Mouse (Mus musculus) right cerebral cortex, postnatal 4 days (tissue): ENCODE data around the gene Casc3.
"Not testable (repeated sequence)": the region's sequence is repeated elsewhere in the genome, so short reads cannot be mapped to it uniquely, and the experiment has no call there.

Experiments used
- DNase-seq: peaks from one replicate; pipeline ENCODE4 v3.0.0-alpha.2; 2022

The Casc3 gene

DNA sequence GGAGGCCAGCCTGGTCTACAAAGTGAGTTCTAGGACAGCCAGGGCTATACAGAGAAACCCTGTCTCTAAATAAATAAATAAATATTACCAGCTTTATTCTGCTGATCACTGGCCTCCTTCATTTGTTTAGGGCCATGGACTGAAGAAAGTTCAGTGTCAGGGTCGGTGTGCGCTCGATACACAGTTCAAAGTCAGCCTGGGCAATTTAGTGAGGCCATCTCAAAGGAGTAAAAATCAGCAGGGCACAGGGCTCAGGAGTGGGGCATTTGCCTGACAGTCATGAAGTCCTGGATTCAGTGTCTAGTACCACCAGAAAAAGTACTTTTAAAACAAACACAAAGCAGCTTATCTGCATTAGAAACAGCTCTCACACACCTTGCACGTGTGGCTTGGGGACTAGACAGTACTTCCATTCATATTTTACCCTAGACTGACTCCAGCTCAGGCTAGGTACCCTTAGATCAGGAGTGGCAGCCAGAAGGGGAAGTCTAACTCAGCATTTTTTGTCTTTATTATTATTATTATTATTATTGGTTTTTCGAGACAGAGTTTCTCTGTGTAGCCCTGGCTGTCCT, 14.0 kb upstream of the Casc3 start:
- DNase-seq, result no peak

DNA sequence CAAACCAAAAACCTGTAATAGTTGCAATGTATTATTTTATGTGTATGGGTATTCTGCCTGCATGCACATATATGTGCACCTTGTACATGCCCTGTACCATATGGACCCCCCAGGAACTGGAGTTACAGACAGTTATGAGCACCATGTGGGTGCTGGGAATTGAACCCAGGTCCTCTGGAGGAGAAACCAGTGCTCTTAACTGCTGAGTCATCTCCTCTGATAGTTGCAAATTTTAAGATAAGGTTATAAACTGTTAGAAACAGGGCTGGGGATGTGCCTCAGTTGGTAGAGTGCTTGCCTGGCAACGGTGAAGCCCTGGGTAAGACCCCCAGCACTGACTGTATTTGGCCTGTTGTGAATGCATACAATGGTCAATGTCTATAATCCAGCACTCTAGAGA, 13.3 kb upstream of the Casc3 start:
- no peak for DNase-seq

DNA sequence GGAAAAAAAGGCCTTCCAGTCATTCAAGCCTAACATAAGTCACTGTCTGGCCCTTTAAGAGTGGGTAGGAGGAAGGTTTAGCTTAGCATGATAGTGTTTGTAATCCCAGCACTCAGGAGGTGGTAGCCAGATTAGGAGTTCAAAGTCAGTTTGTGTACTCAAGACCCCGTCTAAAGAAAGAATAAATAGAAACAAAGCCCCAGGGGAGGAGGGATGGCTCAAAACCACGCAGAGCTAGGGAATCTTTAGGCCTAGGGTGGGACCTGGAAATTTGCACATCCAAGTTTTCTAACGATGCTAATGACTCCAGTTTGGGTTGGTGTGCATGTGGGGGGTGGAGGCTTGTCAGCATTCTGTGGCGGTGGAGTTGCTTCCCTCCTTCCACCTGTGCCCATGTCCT, 12.6 kb upstream of the Casc3 start:
- DNase-seq, result no peak

GRCm38 (mm10) chr11:98794469-98795014, 10.2 kb upstream of the Casc3 start:
- DNase-seq, result no peak

DNA sequence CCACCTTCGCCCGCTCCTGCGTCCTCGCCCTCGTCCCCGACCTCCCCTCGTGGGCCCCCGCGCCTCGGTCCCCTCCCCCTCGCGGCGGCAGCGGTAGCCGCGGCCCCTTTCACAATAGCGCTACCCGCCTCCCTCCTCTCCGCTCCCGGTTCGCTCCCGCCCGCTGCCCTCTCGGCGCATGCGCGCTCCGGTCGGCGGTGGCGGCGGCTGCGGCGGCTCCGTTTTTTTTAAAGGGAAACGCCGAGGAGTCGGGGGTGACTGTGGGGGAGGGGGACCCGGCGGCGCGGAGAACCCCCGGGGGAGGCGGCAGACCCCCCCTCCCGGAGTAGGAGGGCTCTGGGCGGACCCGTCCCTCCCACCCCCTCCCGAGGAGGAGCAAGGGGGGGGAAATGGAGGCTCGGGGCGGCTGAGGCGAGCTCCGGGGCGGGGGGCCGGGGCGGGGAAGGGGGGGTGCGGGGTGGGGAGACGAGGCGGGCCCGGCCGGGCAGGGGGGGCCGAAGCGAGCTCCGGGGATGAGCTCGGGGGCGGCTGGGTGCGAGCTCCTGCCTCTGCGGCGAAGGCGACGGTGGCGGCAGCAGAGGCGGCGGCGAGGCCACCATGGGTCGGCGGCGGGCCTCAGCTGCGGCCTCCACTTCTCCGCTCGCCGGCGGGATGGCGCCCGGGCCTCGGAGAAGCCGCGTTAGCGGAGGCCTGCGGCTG, 9.5 kb upstream of the Casc3 start, which contains the start of gene Msl1:
TSS of gene Msl1 (plus strand) at position 502 of the 699 bp plus-strand sequence.
- DNase-seq, result peak; percentile 92

DNA sequence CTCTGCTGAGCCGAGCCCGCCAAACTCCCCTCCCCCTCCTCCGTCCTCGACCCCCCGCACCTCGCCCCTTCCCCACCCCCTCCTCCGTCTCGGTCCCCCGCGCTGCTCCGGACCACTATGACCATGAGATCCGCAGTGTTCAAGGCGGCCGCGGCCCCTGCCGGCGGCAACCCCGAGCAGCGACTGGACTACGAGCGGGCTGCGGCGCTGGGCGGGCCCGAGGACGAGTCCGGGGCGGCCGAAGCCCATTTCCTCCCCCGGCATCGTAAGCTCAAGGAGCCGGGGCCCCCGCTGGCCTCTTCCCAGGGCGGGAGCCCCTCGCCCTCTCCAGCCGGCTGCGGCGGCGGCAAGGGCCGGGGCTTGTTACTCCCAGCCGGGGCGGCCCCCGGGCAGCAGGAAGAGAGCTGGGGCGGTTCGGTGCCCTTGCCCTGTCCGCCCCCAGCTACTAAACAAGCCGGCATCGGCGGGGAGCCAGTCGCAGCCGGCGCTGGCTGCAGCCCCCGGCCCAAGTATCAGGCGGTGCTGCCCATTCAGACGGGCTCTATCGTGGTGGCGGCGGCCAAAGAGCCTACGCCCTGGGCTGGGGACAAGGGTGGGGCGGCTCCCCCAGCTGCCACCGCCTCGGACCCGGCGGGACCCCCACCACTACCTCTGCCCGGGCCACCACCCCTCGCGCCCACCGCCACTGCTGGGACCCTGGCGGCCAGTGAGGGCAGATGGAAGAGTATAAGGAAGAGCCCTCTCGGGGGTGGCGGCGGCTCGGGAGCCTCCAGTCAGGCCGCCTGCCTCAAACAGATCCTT, 8.8 kb upstream of the Casc3 start:
- DNase-seq, result peak; percentile 50

- DNase-seq, result peak; percentile 83
These were observed 8.0 kb upstream of the Casc3 start for GRCm38 (mm10) chr11:98796515-98797216.

DNA sequence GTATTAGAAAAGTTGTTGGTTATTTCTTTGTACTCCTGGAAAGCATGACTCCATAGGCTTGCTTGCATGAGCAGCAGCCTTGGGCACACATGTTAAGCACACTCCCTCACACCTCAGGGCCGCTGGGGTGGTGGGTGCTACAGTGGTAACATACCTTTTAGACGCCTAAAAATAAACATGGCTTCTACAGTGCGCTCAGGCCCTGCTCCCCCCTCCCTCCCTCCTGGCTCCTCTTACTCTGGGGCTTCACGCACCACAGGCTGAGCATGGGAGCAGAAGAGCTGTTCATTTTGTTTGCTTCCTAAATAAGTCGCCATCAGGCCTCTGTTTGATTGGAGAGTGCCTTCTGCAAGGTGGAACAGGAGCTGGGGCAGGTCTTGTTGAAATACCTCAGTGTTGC, 7.4 kb upstream of the Casc3 start:
- DNase-seq, result no peak

GRCm38 (mm10) chr11:98797909-98798308, 6.8 kb upstream of the Casc3 start:
- DNase-seq, result no peak

GRCm38 (mm10) chr11:98808417-98808816, 3.7 kb downstream of the Casc3 start:
- no peak for DNase-seq

DNA sequence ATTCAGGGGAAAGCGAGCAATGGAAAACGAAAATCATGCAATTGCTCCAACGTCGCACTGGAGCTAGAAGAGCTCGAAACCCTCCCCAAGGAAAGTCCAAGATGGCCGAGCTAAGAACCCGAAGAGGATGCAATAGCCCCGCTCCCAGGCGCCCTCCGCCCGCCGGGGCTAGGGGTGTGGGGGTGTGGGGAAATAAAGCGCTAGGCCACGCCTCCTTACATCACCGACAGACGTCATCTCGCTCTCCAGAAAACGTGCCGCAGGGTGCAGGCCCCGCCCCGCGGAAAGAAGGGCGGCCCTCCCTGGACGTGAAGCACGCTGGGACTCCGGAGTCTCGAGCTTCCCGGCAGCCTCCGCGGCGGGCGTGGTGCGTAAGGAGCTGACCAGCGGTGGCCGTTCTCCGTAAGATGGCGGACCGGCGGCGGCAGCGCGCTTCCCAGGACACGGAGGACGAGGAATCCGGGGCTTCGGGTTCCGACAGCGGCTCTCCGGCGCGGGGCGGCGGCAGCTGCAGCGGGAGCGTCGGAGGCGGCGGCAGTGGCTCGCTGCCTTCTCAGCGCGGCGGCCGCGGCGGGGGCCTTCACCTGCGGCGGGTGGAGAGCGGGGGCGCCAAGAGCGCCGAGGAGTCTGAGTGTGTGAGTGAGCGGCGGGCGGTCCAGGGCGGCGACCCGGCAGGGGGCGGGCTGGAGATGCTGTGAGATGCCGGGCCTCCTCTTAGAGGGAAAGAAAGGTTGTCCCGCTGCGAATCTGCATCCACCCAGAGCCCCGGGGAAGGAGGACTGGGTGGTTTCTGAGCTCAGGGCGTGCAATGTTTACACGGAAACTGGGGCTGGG, 5.0 kb downstream of the Casc3 start:
- peak; percentile 94 for DNase-seq

DNA sequence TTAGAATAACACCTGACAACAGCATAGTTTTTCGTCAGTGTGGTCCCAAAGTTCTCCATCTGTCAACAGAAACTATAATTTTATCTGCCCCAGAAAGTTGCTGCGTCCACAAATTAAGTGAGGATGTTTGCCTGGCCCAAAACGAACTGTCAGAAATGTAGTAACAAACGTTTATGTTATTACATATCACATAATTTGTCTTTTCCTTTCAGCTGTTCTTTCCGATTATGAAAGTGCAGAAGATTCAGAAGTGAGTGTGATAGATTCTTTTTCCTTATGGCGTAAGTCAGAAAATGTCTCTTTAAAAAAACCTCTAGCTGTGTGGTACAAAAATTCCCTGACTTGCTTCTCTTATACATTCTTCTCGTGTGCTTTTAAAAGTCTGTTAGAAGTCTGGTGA, 6.0 kb downstream of the Casc3 start:
- no peak for DNase-seq

- no peak for DNase-seq
These were observed 12.1 kb downstream of the Casc3 start for GRCm38 (mm10) chr11:98816706-98817239.

- DNase-seq, result no peak
These were observed 16.3 kb downstream of the Casc3 start for GRCm38 (mm10) chr11:98820968-98821367.

DNA sequence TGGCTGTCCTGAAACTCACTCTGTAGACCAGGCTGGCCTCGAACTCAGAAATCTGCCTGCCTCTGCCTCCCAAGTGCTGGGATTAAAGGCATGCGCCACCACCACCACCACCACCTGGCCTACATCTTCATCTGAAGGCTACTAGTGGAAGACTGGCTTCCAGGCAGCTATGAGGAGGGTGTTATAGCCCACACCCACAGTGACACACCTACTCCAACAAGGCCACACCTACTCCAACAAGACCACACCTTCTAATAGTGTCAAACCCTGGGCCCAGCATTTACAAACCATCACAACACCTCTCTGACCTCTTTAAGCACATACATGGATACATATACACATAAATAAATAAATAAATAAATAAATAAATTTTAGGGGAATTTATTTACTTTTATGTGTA, 21.4 kb downstream of the Casc3 start:
- DNase-seq, result not testable (repeated sequence)

DNA sequence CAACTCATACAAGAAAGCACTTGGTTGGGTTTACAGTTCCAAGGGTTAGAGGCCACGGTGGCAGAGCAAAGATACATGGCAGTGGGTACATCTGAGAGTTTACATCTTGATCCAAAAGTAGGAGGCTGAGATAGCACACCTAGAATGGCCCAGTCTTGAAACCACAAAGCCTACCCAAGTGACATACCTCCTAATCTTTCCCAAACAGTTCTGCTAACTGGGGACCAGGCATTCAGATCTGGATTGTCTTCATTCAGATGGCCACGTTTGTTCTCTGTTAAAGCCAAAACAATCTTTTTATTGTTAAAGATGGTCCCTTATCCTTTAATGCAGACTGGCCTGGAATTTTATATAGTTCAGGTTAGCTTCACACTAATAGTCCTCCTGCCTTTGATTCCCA, 23.2 kb downstream of the Casc3 start:
- no peak for DNase-seq

DNA sequence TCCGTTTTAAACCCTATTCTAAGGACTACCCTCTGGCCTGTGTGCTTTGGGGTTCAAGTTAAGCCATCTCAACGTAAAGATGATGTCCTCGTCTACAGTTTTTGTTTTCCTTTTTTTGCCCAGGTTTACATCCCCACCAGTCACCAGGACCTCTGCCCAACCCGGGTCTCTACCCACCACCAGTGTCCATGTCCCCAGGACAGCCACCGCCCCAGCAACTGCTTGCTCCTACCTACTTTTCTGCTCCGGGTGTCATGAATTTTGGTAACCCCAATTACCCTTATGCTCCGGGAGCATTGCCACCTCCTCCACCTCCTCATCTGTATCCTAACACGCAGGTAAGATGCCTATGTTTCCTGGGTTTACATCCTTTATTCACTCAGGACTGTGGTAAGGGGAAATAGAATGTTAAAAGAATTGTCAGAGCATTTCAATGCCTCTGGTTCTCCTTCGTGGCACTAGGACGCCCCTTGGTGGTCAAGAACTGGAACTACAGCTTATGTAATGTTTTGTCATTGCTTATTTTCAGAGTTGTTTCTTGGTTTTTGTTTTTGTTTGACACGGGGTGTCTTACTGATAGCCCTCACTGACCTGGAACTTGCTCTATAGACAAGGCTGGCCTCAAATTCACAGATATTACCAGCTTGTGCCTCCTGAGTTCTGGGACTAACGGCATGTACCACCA, 24.5 kb downstream of the Casc3 start:
- DNase-seq, result no peak

DNA sequence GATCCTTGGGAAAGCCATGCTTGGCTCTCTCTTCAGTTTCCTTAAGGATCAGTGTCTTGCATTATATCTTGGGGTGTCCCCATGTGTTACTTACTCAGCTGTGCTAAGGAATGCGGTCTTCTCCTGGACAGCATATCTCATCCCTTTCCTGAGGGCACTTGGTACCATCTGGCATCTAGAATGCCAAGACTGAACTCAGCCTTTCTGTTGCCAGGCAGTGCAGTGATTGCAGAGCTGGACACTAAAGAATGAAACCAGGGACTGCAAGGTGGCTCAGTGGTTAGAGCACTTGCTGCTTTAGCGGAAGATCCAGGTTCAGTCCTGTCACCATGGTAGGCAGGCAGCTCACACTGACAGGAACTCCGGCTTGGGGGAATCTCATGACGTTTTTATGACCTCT, 25.2 kb downstream of the Casc3 start:
- no peak for DNase-seq

DNA sequence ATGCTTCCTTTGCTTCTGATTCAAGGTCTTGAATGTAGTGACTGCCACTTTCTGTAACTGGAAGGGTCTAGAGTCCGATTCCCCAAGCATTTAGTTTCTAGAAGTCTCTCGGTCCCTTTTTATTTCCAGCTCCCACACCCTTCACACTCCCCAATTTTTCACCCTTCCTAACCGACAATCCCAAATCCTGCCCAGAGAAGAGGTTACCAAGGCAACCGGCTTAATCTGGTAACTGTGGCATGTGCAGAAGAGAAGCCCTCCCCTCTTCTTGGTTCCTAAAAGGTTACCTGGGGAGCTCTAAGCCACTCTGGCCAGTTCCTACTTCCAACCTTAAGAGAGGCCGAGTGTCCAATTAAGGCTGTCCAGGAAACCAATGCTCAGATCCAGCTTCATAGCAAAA, 30.6 kb downstream of the Casc3 start:
- DNase-seq, result peak; percentile 14

DNA sequence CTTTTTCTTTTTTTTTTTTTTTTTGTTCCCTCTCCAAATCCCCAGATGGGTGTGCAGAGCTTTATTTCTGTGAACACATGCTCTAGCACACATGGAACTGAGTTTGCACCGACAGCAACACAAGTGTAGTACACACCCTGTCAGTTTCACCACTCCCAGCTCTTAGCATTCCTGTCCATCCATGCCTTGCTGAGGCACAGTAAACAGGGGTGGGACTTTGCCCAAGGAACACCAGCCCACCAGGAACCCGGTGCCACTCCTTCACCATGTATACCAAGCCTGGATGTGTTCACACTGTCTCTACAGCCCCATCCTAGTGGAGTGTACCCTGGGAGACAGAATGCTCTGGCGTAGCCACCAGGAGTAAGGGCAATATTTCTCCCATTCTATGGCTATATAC, 31.0 kb downstream of the Casc3 start:
- peak; percentile 31 for DNase-seq

DNA sequence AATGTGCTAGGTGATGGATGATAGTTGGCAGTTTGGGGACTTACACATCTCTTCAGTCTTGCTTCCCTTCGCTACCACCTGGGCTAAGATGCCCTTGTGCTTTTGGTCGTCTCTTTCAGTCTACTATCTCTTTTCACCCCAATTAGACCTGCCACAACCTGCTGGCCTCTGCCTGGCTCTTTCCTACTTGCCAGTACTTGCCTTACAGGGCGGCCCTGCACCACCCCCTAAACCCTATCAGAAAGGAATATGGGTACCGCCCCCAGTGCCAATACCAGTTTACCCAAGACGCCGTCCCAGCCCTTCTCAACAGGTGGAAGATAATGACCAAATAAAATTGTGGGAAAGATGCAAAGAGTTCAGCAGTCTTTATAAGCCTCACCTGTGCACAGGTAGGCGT, 31.4 kb downstream of the Casc3 start:
- DNase-seq, result peak; percentile 18
